Mouse (Mus musculus): ENCODE data around the gene Kcnk3. TPM values are rescaled to one million over a fixed set of nuclear protein-coding genes. Genes with fewer than 3 reads are reported as not detected.

The Kcnk3 gene
- total and polyA plus RNA-seq, 2 experiments from 2014 or later: 45.3 to 70.0 TPM

DNA sequence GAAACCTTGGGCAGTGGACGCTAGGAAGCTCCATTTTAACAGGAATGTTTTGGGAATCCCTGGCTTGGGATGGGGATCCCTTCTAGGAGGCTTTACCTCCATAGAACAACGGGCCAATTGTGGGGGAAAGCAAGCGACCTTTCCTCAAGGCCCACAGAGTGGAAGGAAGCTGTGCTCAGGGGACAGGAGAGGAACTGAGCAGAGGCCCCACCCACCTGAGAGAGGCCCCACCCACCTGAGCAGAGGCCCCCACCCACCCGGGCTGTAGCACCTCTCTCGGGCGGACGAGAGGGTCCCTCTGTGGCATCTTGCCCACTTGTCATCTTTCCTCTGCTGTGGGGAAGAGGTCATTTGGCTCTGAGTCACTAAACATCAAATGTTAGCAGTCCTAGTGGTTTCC lies 49.0 kb downstream of the Kcnk3 start:
- H3K36me3 ChIP-seq (replicated peaks; ENCODE audit: control insufficient read depth, insufficient read depth, low read length): no peaks in the 10 kb centered on the region
- WGBS: 43% methylated on average over 7 of the region's 7 CpGs
- no peaks in the 10 kb centered on the region for H3K4me1 ChIP-seq (ENCODE audit: control insufficient read depth, insufficient read depth)
- no peak for DNase-seq (ENCODE audit: low spot score)
- H3K9me3 ChIP-seq (replicated peaks; ENCODE audit: control insufficient read depth, low read length): no peaks in the 10 kb centered on the region
- H3K27me3 ChIP-seq (ENCODE audit: control insufficient read depth, insufficient read depth, low read length): no peaks in the 10 kb centered on the region
- ATAC-seq (ENCODE audit: insufficient read depth, low read depth): no peak
- no peak overlapping the region for H3K9ac ChIP-seq (replicated peaks; ENCODE audit: low read depth, low read length)
- H3K4me3 ChIP-seq (ENCODE audit: low read depth, low read length): no peak overlapping the region
- no peak overlapping the region for H3K27ac ChIP-seq (ENCODE audit: low read depth)
- H3K4me2 ChIP-seq (ENCODE audit: low read depth, low read length): no peak overlapping the region
- TF ChIP-seq CTCF (IDR thresholded peaks at IDR 0.05; ENCODE audit: low read depth) (no peak), EP300 (IDR thresholded peaks at IDR 0.05; ENCODE audit: low read depth) (no peak)

DNA sequence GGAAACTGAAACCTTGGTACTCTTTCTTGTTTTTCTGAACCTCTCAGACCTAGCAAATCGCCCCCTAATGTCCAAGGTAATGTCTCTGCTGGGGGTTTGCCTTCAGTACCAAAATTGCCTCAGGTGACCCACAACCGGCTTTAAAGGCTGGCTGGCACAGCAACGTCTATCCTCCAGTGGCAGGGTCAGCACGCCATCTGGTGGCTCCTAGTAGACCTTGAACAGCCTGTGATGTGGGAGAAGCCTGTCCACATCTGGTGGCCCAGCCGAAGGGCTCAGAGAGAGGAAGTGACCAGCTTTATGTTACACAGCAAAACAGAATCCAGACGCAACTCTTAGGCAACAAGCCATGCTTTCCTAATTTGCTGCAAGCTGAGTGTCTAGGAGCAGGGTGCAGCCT lies 50.1 kb downstream of the Kcnk3 start:
- TF ChIP-seq EP300 (IDR thresholded peaks at IDR 0.05; ENCODE audit: low read depth) (no peak), CTCF (IDR thresholded peaks at IDR 0.05; ENCODE audit: low read depth) (peak; percentile 97)
- Histone ChIP-seq H3K36me3 (replicated peaks; ENCODE audit: control insufficient read depth, insufficient read depth, low read length) (no peaks in the 10 kb centered on the region), H3K4me3 (ENCODE audit: low read depth, low read length) (no peak overlapping the region), H3K27me3 (ENCODE audit: control insufficient read depth, insufficient read depth, low read length) (no peaks in the 10 kb centered on the region), H3K9ac (replicated peaks; ENCODE audit: low read depth, low read length) (no peak overlapping the region), H3K9me3 (replicated peaks; ENCODE audit: control insufficient read depth, low read length) (no peaks in the 10 kb centered on the region), H3K4me2 (ENCODE audit: low read depth, low read length) (no peak overlapping the region), H3K4me1 (ENCODE audit: control insufficient read depth, insufficient read depth) (peaks cover 2% of the 10 kb centered on the region; the same call in 1 of the 2 replicates), H3K27ac (ENCODE audit: low read depth) (no peak overlapping the region)
- WGBS: 4% methylated on average over 6 of the region's 6 CpGs
- peak; percentile 86 for ATAC-seq (ENCODE audit: insufficient read depth, low read depth)
- DNase-seq (ENCODE audit: low spot score): peak; percentile 81

DNA sequence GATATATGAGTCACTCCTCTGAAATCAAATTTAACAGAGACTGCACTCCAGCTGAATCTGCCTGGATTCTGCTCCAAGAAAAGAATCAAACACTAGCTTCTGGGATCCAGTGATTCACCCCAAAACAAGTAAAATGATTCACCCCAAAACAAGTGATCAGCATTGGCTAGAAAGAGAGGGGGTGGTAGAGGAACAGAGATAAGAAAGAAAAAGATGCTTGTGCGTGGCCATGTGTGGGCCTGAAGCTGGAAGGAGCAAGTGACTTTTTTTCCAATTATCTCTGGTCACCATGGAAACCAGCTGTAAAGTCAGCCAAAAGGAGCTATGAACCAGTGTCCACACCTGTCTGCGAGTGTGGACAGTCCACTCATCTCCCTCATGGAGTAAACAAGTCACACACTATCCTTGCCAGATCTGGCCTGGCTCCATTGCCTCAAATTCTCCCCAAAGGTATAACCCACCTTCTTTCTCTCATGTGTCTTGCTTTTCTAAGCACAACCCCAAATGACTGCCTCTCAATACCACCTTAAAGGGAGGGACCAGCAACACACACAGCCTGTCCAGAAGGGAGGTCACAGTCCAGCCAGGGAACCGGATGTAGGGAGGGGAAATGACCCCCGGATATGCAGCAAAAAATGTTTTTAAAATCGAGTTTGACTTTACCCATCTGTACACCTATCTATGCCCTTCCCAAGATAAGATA lies 55.7 kb downstream of the Kcnk3 start:
- no peaks in the 10 kb centered on the region for H3K27me3 ChIP-seq (ENCODE audit: control insufficient read depth, insufficient read depth, low read length)
- no peak overlapping the region for H3K4me3 ChIP-seq (ENCODE audit: low read depth, low read length)
- peaks cover 20% of the 10 kb centered on the region for H3K4me1 ChIP-seq (ENCODE audit: control insufficient read depth, insufficient read depth)
- no peak overlapping the region for H3K4me2 ChIP-seq (ENCODE audit: low read depth, low read length)
- no peak overlapping the region for H3K9ac ChIP-seq (replicated peaks; ENCODE audit: low read depth, low read length)
- 40% methylated on average over 5 of the region's 5 CpGs for WGBS
- H3K36me3 ChIP-seq (replicated peaks; ENCODE audit: control insufficient read depth, insufficient read depth, low read length): no peaks in the 10 kb centered on the region
- ATAC-seq (ENCODE audit: insufficient read depth, low read depth) (no peak), DNase-seq (ENCODE audit: low spot score) (no peak)
- TF ChIP-seq CTCF (IDR thresholded peaks at IDR 0.05; ENCODE audit: low read depth): no peak
- TF ChIP-seq EP300 (IDR thresholded peaks at IDR 0.05; ENCODE audit: low read depth): no peak
- H3K27ac ChIP-seq (ENCODE audit: low read depth): peak overlapping the region; percentile 38
- no peaks in the 10 kb centered on the region for H3K9me3 ChIP-seq (replicated peaks; ENCODE audit: control insufficient read depth, low read length)

DNA sequence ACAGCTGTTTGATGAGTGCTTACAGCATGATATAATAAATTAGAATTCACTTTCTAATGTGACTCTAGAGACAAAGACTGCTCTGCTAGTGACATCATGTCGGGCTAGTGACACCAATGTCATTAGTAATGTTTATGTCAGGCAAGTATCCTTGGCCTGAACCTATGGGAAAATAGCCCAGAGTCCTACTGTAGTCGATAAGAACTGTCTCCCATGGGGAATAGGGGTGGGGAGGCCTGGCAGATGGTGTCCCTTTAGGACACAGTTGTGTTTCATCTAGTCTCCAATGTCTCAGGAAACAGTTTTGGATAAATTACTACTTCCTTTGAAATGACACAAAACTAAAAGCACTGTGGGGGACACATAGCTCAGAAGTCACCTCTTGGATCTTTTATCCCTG lies 58.1 kb downstream of the Kcnk3 start:
- Histone ChIP-seq H3K36me3 (replicated peaks; ENCODE audit: control insufficient read depth, insufficient read depth, low read length) (no peaks in the 10 kb centered on the region), H3K27ac (ENCODE audit: low read depth) (no peak overlapping the region), H3K4me1 (ENCODE audit: control insufficient read depth, insufficient read depth) (peaks cover 22% of the 10 kb centered on the region), H3K4me3 (ENCODE audit: low read depth, low read length) (no peak overlapping the region), H3K4me2 (ENCODE audit: low read depth, low read length) (no peak overlapping the region), H3K9me3 (replicated peaks; ENCODE audit: control insufficient read depth, low read length) (no peaks in the 10 kb centered on the region), H3K9ac (replicated peaks; ENCODE audit: low read depth, low read length) (no peak overlapping the region), H3K27me3 (ENCODE audit: control insufficient read depth, insufficient read depth, low read length) (no peaks in the 10 kb centered on the region)
- ATAC-seq (ENCODE audit: insufficient read depth, low read depth): no peak
- 61% methylated on average over 2 of the region's 2 CpGs for WGBS
- TF ChIP-seq EP300 (IDR thresholded peaks at IDR 0.05; ENCODE audit: low read depth): no peak
- no peak for TF ChIP-seq CTCF (IDR thresholded peaks at IDR 0.05; ENCODE audit: low read depth)
- DNase-seq (ENCODE audit: low spot score): no peak

DNA sequence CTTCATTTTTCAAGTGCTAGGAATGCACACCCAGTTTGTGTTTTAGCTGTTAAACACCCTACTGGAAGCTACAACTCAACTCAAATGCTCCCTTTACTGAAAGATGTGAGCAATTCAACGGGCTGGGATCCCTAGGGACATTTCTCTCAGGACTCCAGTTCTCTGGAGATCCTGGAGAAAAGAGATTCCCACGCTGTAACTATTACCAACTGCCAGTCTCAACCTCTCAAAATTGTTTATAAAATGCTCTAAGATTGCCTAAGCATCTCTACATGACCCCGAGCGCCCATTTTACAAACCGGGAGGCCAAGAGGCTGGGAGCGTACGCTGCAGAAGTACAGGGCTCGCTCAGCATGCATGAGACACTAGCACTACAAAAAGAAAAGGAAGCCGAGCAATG lies 59.4 kb downstream of the Kcnk3 start:
- ATAC-seq (ENCODE audit: insufficient read depth, low read depth): no peak

More for the DNA sequence above, 59.4 kb downstream of the Kcnk3 start:
- Histone ChIP-seq H3K9ac (replicated peaks; ENCODE audit: low read depth, low read length) (peak overlapping the region; percentile 80), H3K36me3 (replicated peaks; ENCODE audit: control insufficient read depth, insufficient read depth, low read length) (no peaks in the 10 kb centered on the region), H3K4me3 (ENCODE audit: low read depth, low read length) (peak overlapping the region; percentile 95), H3K4me1 (ENCODE audit: control insufficient read depth, insufficient read depth) (peaks cover 22% of the 10 kb centered on the region), H3K27ac (ENCODE audit: low read depth) (peak overlapping the region; percentile 79), H3K9me3 (replicated peaks; ENCODE audit: control insufficient read depth, low read length) (no peaks in the 10 kb centered on the region), H3K4me2 (ENCODE audit: low read depth, low read length) (peak overlapping the region; percentile 92), H3K27me3 (ENCODE audit: control insufficient read depth, insufficient read depth, low read length) (no peaks in the 10 kb centered on the region)
- WGBS: 17% methylated on average over 9 of the region's 9 CpGs
- DNase-seq (ENCODE audit: low spot score): no peak
- no peak for TF ChIP-seq CTCF (IDR thresholded peaks at IDR 0.05; ENCODE audit: low read depth)
- TF ChIP-seq EP300 (IDR thresholded peaks at IDR 0.05; ENCODE audit: low read depth): no peak
